Mouse (Mus musculus) megakaryocyte, embryonic 14.5 days (primary cell): Measurements from ENCODE around the gene Clec18a. TPM values are rescaled to one million over a fixed set of nuclear protein-coding genes. Genes with fewer than 3 reads are reported as not detected.
"Not testable (repeated sequence)": the region's sequence is repeated elsewhere in the genome, so short reads cannot be mapped to it uniquely, and the experiment has no call there.

Source experiments
- H3K27me3 ChIP-seq: replicated peaks from 2 replicates; pipeline ENCODE3; 2012; ENCODE audit warnings: inconsistent platforms
- H3K36me3 ChIP-seq: replicated peaks from 2 replicates; pipeline ENCODE3; 2012; ENCODE audit warnings: low read length, inconsistent platforms, mixed read lengths
- H3K4me1 ChIP-seq: 2 replicates; pipeline ENCODE4 v1.6.1; 2012; ENCODE audit warnings: inconsistent platforms
- H3K4me3 ChIP-seq: replicated peaks from 2 replicates; pipeline ENCODE3; 2012; ENCODE audit warnings: moderate library complexity, mild to moderate bottlenecking, inconsistent platforms
- H3K9me3 ChIP-seq: 2 replicates; pipeline ENCODE4 v1.6.1; 2012; ENCODE audit warnings: inconsistent platforms
- FLI1 ChIP-seq: IDR thresholded peaks from 2 replicates; pipeline ENCODE4 v1.6.1; 2012; ENCODE audit warnings: low read length, inconsistent platforms, mixed read lengths
- GATA1 ChIP-seq: IDR thresholded peaks from 3 replicates; pipeline ENCODE4 v1.6.1; 2012; ENCODE audit warnings: mixed read lengths, low read length, inconsistent platforms, borderline replicate concordance
- polyA plus RNA-seq: library from polyadenylated mRNA; stranded (reverse); fragments of >175 nt; gene quantifications from 2 replicates; pipeline ENCODE4 v1.2.3, GENCODE M21; 2012; ENCODE audit warnings: low replicate concordance; ENCODE audit not compliant: insufficient read depth

Clec18a gene
- polyA plus RNA-seq, 1 experiment = not detected

DNA sequence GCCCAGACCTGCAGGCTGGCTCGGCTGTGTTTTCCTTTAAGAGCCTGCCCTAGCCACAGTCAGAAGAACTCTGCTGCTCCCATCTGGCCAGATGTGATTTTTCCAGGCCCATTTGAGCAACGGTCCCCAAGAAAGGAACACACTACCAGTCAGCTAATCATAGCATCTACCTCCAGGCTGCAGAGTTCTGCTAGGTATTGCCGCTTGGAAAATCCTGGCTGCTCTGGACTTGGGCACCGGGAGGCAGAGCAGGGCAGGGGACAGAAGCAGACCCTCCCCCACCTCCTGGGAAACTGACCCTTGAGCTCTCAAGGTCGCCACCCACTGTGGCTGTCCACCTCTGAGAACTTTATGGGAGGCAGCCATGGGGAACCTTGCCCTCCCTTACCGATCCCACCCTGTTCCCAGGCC lies 12.4 kb downstream of the Clec18a start:
- Histone ChIP-seq H3K4me1 (peaks cover 12% of the 10 kb centered on the region; the same call in 1 of the 2 replicates), H3K9me3 (no peaks in the 10 kb centered on the region), H3K36me3 (no peaks in the 10 kb centered on the region), H3K27me3 (peaks cover 66% of the 10 kb centered on the region), H3K4me3 (no peak overlapping the region)
- TF ChIP-seq GATA1 (no peak), FLI1 (no peak)

GRCm38 (mm10) chr8:111079461-111079860 lies 12.8 kb downstream of the Clec18a start:
- peaks cover 63% of the 10 kb centered on the region for H3K27me3 ChIP-seq
- TF ChIP-seq GATA1 (no peak), FLI1 (no peak)
- H3K4me3 ChIP-seq = no peak overlapping the region
- H3K9me3 ChIP-seq = no peaks in the 10 kb centered on the region; the same call in 1 of the 2 replicates
- peaks cover 12% of the 10 kb centered on the region; the same call in 1 of the 2 replicates for H3K4me1 ChIP-seq
- H3K36me3 ChIP-seq = no peaks in the 10 kb centered on the region

DNA sequence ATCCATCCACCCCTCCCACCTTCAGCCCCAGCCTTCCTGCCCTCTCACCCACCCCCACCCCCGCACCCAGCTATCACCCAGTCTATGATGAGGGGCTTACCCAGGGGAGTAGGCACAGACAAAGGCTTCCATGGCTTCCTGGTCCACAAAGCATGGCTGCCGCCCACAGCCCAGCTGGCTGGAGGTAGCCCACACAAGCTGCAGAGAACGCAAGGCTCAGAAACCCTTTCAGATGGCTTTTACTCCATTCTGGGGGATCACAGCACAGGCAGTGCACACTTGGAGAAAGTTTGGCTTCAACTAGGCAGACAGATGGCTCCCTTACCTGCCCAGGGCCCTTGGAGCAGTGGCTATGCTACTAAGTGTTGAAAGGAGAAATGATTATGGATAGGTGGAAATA lies 16.3 kb downstream of the Clec18a start:
- peaks cover 64% of the 10 kb centered on the region for H3K27me3 ChIP-seq
- H3K36me3 ChIP-seq = no peaks in the 10 kb centered on the region
- H3K4me1 ChIP-seq = peaks cover 12% of the 10 kb centered on the region; the same call in 1 of the 2 replicates
- no peak overlapping the region for H3K4me3 ChIP-seq
- H3K9me3 ChIP-seq = peaks cover 13% of the 10 kb centered on the region
- no peak for TF ChIP-seq FLI1
- TF ChIP-seq GATA1 = no peak

DNA sequence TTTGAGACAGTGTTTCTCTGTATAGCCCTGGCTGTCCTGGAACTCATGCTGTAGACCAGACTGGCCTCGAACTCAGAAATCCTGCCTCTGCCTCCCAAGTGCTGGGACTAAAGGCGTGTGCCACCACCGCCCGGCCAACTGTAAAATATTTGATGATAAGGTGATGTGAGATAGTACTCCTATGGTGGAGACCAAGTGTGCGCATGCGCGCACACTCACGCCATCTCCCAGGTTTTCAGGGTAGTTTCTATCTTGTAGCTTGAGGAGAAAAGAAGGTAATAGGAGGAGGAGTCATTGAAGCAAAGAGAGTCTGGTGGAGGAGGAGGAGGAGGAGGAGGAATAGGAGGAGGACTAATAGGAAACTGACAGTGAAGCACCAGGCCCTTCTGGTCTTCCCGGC lies 23.6 kb downstream of the Clec18a start:
- peaks cover 51% of the 10 kb centered on the region for H3K27me3 ChIP-seq

DNA sequence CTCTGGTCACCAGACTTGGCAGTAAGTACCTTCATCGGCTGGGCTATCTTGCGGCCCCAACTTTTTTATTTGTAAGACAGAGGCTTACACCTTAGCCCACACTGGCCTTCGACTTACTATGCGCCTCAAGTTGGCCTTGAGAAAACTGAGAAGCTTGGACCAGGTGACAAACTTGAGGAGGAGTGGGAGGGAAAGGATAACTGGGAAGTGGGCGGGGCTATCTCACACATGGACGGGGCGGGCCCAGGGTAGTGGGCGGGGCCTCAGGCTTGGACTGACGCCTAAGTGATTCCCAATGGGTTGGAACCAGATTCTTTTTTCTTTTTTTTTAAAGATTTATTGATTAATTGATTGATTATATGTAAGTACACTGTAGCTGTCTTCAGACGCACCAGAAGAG lies 24.8 kb downstream of the Clec18a start:
- Histone ChIP-seq H3K4me1 (peaks cover 12% of the 10 kb centered on the region), H3K27me3 (peaks cover 43% of the 10 kb centered on the region), H3K4me3 (no peak overlapping the region), H3K9me3 (no peaks in the 10 kb centered on the region), H3K36me3 (no peaks in the 10 kb centered on the region)
- no peak for TF ChIP-seq FLI1
- no peak for TF ChIP-seq GATA1

More for the DNA sequence above, 23.6 kb downstream of the Clec18a start:
- H3K9me3 ChIP-seq, H3K36me3 ChIP-seq, H3K4me1 ChIP-seq, H3K4me3 ChIP-seq: not testable (repeated sequence)

- Histone ChIP-seq H3K27me3 (peaks cover 39% of the 10 kb centered on the region), H3K4me3 (no peak overlapping the region), H3K4me1 (peaks cover 24% of the 10 kb centered on the region), H3K9me3 (no peaks in the 10 kb centered on the region), H3K36me3 (no peaks in the 10 kb centered on the region)
- TF ChIP-seq GATA1 (no peak), FLI1 (no peak)
Observed at GRCm38 (mm10) chr8:111066308-111066707, 25.9 kb downstream of the Clec18a start.

GRCm38 (mm10) chr8:111062893-111063292 lies 29.3 kb downstream of the Clec18a start:
- Histone ChIP-seq H3K9me3 (no peaks in the 10 kb centered on the region), H3K27me3 (peaks cover 35% of the 10 kb centered on the region), H3K4me3 (peak overlapping the region; percentile 46), H3K4me1 (peaks cover 55% of the 10 kb centered on the region), H3K36me3 (peaks cover 3% of the 10 kb centered on the region)
- TF ChIP-seq FLI1 (no peak), GATA1 (no peak)

- H3K4me1 ChIP-seq = peaks cover 61% of the 10 kb centered on the region
Observed at GRCm38 (mm10) chr8:111062072-111062757, 30.0 kb downstream of the Clec18a start.

DNA sequence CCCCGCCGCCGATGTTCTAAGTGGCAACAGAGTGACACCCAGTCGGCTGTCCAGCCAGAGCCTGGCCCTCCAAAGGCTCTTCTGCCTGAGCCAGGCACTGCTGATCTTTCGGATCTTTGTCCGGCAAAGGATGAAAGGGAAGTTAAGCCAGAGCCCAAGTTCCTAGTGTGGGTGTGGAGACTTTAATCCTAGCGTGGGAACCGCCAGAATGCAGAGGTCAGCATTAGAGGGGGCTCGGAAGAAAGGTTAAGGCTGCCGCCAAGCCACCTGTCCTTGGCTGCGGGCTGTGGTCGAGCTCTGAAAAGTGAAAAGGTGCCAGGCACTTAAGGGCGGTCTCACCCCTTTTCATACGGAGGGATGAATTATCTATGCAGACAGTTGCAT lies 30.5 kb downstream of the Clec18a start:
- Histone ChIP-seq H3K4me3 (peak overlapping the region; percentile 94), H3K36me3 (peaks cover 3% of the 10 kb centered on the region), H3K27me3 (peaks cover 32% of the 10 kb centered on the region), H3K9me3 (no peaks in the 10 kb centered on the region), H3K4me1 (peaks cover 67% of the 10 kb centered on the region)
- TF ChIP-seq FLI1 = no peak
- TF ChIP-seq GATA1 = no peak

More at GRCm38 (mm10) chr8:111062072-111062757, 30.0 kb downstream of the Clec18a start:
- H3K27me3 ChIP-seq = peaks cover 35% of the 10 kb centered on the region
- no peaks in the 10 kb centered on the region for H3K9me3 ChIP-seq
- H3K36me3 ChIP-seq = peaks cover 3% of the 10 kb centered on the region
- TF ChIP-seq GATA1 (no peak), FLI1 (no peak)
- H3K4me3 ChIP-seq = peak overlapping the region; percentile 94

DNA sequence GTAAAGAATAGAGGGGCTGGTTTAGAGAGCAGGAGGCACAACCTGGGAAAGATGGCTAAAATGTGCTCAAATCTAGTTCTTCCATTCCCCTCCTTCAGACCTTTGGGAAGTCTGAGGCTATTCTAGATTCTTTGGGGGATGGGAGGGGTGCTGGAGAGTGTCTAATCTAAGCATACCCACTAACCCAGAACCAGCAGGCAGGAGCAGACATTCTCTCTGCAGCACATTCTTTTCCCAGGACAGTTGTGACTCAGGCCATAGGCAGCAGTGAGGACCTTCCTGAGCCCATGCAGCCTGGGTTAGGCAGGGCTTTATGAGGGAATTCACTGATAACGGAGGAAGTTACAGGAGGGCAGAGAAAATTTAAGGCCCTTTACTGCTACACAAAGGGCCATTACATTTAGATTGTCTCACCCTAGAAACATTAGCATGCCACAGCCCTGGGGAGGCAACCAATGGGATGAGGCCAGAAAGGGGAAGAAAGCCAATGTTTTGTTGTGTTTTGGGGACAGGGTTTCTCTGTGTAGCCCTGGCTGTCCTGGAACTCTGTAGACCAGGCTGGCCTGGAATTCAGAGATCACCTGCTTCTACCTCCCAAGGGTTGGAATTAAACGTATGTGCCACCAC lies 33.2 kb downstream of the Clec18a start:
- Histone ChIP-seq H3K9me3 (no peaks in the 10 kb centered on the region), H3K27me3 (peaks cover 18% of the 10 kb centered on the region), H3K4me3 (no peak overlapping the region), H3K36me3 (peaks cover 22% of the 10 kb centered on the region), H3K4me1 (peaks cover 62% of the 10 kb centered on the region)
- TF ChIP-seq FLI1 (no peak), GATA1 (no peak)
